Mouse (Mus musculus): ENCODE measurements at regions not wholly inside any gene's neighbourhood (a gene's known extent, or its start where the extent isn't known, plus 50 kb on each side); places are given as distances from the start of the nearest gene placed in this dataset.

GRCm38 (mm10) chr6:108606231-108606630 is 54.2 kb upstream of the Bhlhe40 start:
- DNase-seq (ENCODE audit: extremely low spot score in 1 of 2, low spot score in 1 of 2) = peak in 1 of 2 experiments; percentile 63

- no peak for DNase-seq (ENCODE audit: extremely low spot score in 1 of 2, low spot score in 1 of 2)
Observed at GRCm38 (mm10) chr6:108608308-108608707, 52.1 kb upstream of the Bhlhe40 start.
